Mouse (Mus musculus) heart, postnatal 0 days (tissue): ENCODE results near the gene A830031A19Rik. TPM values are rescaled to one million over a fixed set of nuclear protein-coding genes. Genes with fewer than 3 reads are reported as not detected.

Experiments
- ATAC-seq: fragments of 200-750 bp; cut with Nextera tagmentation; 2 replicates; pipeline ENCODE4 v1.8.0; 2017; ENCODE audit warnings: low read depth, moderate number of reproducible peaks, moderate library complexity; ENCODE audit not compliant: insufficient read depth
- DNase-seq: peaks from one replicate; pipeline ENCODE4 v3.0.0-alpha.2; 2016; ENCODE audit warnings: low spot score
- H3K27ac ChIP-seq: fragments of 300-500 bp; sonication (generic); 2 replicates; pipeline ENCODE4 v1.5.1; 2014; ENCODE audit warnings: low read depth, mild to moderate bottlenecking
- H3K27me3 ChIP-seq: fragments of 300-500 bp; sonication (generic); 2 replicates; pipeline ENCODE4 v1.6.1; 2014; ENCODE audit warnings: low read length, mixed read lengths; ENCODE audit not compliant: control insufficient read depth, insufficient read depth
- H3K36me3 ChIP-seq: fragments of 300-500 bp; sonication (generic); replicated peaks from 2 replicates; pipeline ENCODE4 v1.6.1; 2014; ENCODE audit warnings: low read length, mixed read lengths; ENCODE audit not compliant: control insufficient read depth, insufficient read depth
- H3K4me1 ChIP-seq: fragments of 300-500 bp; sonication (generic); 2 replicates; pipeline ENCODE4 v1.6.1; 2014; ENCODE audit warnings: antibody characterized with exemption; ENCODE audit not compliant: control insufficient read depth, insufficient read depth
- H3K4me2 ChIP-seq: fragments of 300-500 bp; sonication (generic); 2 replicates; pipeline ENCODE4 v1.6.1; 2014; ENCODE audit warnings: low read depth, mild to moderate bottlenecking, low read length, moderate library complexity
- H3K4me3 ChIP-seq: fragments of 300-500 bp; sonication (generic); 2 replicates; pipeline ENCODE4 v1.5.1; 2014; ENCODE audit warnings: low read depth, low read length
- H3K9ac ChIP-seq: fragments of 300-500 bp; sonication (generic); replicated peaks from 2 replicates; pipeline ENCODE4 v1.6.1; 2014; ENCODE audit warnings: low read depth, low read length, mixed read lengths
- H3K9me3 ChIP-seq: fragments of 300-500 bp; sonication (generic); replicated peaks from 2 replicates; pipeline ENCODE4 v1.6.1; 2016; ENCODE audit warnings: low read length; ENCODE audit not compliant: control insufficient read depth
- CTCF ChIP-seq: IDR thresholded peaks from 2 replicates; pipeline ENCODE4 v1.5.1; 2016; ENCODE audit warnings: antibody characterized with exemption, control low read depth, low read depth
- EP300 ChIP-seq: IDR thresholded peaks from 2 replicates; pipeline ENCODE4 v1.6.1; 2016; ENCODE audit warnings: antibody characterized with exemption, low read depth
- WGBS: fragments of 180-500 bp; shearing (Covaris S2); extraction: QIAGEN DNeasy Blood & Tissue Kit; methylation state at CpG from one replicate; pipeline ENCODE4 v1.1.7; 2014; 5-methylcytosine and 5-hydroxymethylcytosine counted together
- polyA plus RNA-seq: library from polyadenylated mRNA; unstranded; fragments of >200 nt; fragmentation: Nextera tagmentation; extraction: Ambion mirVana; gene quantifications from 2 replicates; pipeline ENCODE4 v1.2.1, GENCODE M21; 2015
- total RNA-seq: library from RNA; depleted of rRNA; stranded (reverse); fragments of >200 nt; gene quantifications from 2 replicates; pipeline ENCODE4 v1.2.3, GENCODE M21; 2014; ENCODE audit warnings: low replicate concordance; rRNA removed

Gene A830031A19Rik
- total RNA-seq (not detected in 2 replicates), polyA plus RNA-seq (not detected in 2 replicates)

DNA sequence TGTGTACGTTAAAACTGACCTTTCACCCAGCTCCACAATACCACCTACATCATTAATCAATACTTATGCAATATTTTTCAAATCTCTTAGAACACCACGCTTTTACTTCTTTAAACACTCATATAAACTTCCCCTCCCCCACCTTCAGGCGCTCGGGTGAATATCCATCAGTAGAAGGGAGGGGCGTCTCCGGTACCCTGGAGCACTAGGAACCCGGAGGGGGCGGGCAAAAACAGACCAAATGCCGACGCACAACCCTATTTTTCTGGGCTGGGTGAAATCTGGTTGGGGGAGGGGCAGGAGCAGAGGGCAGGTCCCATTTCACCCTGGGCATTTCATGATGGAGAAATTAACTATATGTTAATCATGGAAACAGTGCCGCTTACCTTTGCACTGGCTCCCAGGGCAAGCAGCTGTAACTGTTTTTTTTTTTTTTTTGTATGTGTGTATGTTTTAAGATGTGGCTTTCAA, at the start of gene A830031A19Rik:
Gene A830031A19Rik, minus strand, starts transcription at position 421 of the 471 bp plus-strand sequence.
- DNase-seq (peak; percentile 14), ATAC-seq (no peak)
- no peak for TF ChIP-seq CTCF
- no peak for TF ChIP-seq EP300
- 0 out of 2 replicates have a peak, but pooled peaks cover 4% of the 10 kb centered on the region for H3K4me1 ChIP-seq
- peak within 1 kb of the TSS; percentile 70 for H3K4me3 ChIP-seq
- H3K27ac ChIP-seq, result no peak within 1 kb of the TSS
- H3K9ac ChIP-seq, result peak within 1 kb of the TSS; percentile 77
- peak within 1 kb of the TSS; percentile 98 for H3K4me2 ChIP-seq
- peaks cover 24% of the 10 kb centered on the region for H3K27me3 ChIP-seq
- H3K9me3 ChIP-seq, result no peaks in the 10 kb centered on the region
- no peaks in the 10 kb centered on the region for H3K36me3 ChIP-seq
- WGBS, result under 1% methylated on average over 11 of the region's 11 CpGs

DNA sequence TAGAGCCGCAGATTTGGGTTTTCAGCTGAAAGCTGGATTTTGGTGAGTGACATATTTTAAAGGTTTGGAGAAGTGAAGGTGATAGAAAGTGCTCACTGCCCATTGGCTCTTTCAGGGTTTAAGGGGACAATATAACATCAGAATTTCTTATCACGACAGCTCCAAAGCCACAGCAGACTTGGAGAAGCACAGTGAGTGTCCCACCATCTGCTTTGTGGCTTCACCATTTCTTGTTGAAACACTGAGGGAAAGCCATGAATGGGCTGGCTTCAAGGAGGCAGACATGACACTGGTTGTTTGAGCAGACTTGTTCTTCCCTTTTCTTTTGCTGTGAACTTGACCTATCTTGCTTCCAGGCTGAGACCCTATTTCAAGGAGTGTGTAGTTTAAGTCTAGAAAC, 49.1 kb upstream of the A830031A19Rik start:
- Histone ChIP-seq H3K36me3 (no peaks in the 10 kb centered on the region), H3K4me3 (no peak overlapping the region), H3K9me3 (no peaks in the 10 kb centered on the region), H3K27ac (no peak overlapping the region), H3K4me1 (no peaks in the 10 kb centered on the region; the same call in 1 of the 2 replicates), H3K27me3 (no peaks in the 10 kb centered on the region), H3K4me2 (no peak overlapping the region), H3K9ac (no peak overlapping the region)
- TF ChIP-seq EP300, result no peak
- TF ChIP-seq CTCF, result no peak
- ATAC-seq (no peak), DNase-seq (no peak)
- 94% methylated on average over 2 of the region's 2 CpGs for WGBS

DNA sequence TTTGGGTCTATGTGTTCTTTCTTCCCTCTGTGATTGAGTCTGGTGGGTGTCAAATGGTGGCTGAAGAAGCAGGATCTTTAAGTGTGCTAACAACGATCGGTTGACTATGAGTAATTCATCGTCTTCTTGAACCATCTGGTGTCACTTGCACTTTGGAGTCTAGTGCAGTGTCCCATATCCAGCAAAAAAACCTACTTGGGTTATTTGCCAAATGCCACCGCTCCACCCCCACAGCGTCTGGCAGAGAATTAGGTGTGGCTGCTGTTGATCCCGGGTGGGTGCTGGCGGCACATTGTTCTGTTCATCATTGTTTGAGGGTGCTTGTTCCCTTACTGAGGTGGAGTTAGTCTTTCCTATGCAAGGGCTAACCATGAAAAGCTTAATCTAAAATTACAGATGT, 48.0 kb upstream of the A830031A19Rik start:
- WGBS, result 82% methylated on average over 7 of the region's 7 CpGs
- no peaks in the 10 kb centered on the region for H3K27me3 ChIP-seq
- no peak overlapping the region for H3K27ac ChIP-seq
- H3K36me3 ChIP-seq, result no peaks in the 10 kb centered on the region
- H3K4me1 ChIP-seq, result no peaks in the 10 kb centered on the region; the same call in 1 of the 2 replicates
- H3K9ac ChIP-seq, result no peak overlapping the region
- TF ChIP-seq CTCF (no peak), EP300 (no peak)
- ATAC-seq, result no peak
- DNase-seq, result no peak
- no peak overlapping the region for H3K4me3 ChIP-seq
- no peak overlapping the region for H3K4me2 ChIP-seq
- no peaks in the 10 kb centered on the region for H3K9me3 ChIP-seq

DNA sequence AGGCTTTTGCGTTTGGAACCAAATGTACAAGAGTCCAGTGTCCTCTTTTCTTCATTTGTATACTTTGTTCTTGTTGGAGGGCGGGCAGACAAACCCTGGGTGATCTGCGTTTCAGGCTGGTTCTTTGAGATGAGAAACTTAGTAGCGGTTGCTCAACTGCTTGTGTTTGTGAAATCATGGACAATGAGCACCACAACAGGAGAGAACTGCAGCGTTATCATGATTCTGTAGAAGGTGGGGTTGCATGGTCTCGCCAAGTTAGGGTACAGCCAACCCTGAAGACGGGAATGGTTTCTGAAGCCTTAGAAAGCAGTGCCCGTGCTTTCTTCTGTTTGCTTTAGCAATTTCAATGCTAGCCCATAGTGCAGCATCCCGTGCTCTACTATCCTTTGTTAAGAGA, 46.3 kb upstream of the A830031A19Rik start:
- WGBS, result 92% methylated on average over 9 of the region's 9 CpGs
- TF ChIP-seq CTCF, result no peak
- TF ChIP-seq EP300, result no peak
- Histone ChIP-seq H3K36me3 (no peaks in the 10 kb centered on the region), H3K4me3 (no peak overlapping the region), H3K4me2 (no peak overlapping the region), H3K27me3 (no peaks in the 10 kb centered on the region), H3K9me3 (no peaks in the 10 kb centered on the region), H3K27ac (no peak overlapping the region), H3K4me1 (no peaks in the 10 kb centered on the region; the same call in 1 of the 2 replicates), H3K9ac (no peak overlapping the region)
- no peak for DNase-seq
- ATAC-seq, result no peak

- ATAC-seq (no peak), DNase-seq (no peak)
- TF ChIP-seq CTCF, result no peak
- no peak for TF ChIP-seq EP300
- H3K36me3 ChIP-seq, result no peaks in the 10 kb centered on the region
- no peak overlapping the region for H3K9ac ChIP-seq
- H3K27me3 ChIP-seq, result no peaks in the 10 kb centered on the region
- no peak overlapping the region for H3K27ac ChIP-seq
- H3K4me2 ChIP-seq, result no peak overlapping the region
- 79% methylated on average over 7 of the region's 7 CpGs for WGBS
- peaks cover 13% of the 10 kb centered on the region for H3K4me1 ChIP-seq
- no peaks in the 10 kb centered on the region for H3K9me3 ChIP-seq
- H3K4me3 ChIP-seq, result no peak overlapping the region
These were observed 41.9 kb upstream of the A830031A19Rik start for GRCm38 (mm10) chr11:24116582-24117318.

DNA sequence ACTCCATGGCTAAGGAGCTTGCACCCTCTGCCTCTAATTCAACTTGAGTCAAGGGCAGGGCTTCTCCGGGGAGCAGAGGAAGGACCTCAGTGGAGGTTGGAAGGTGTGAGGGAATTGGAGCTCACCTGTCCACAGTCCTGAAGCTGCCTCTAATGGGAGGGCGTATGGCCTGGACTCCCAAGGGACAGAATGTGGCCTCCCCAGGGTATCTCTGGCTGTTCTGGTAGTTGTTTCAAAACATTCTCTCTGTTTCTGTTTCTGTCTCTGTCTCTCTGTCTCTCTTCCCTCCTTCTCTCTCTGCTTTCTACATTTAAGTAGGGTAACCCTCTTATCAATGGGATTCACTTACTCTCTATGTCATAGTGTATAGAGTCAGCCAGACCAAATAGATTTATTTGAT, 41.2 kb upstream of the A830031A19Rik start:
- no peak overlapping the region for H3K9ac ChIP-seq
- no peak overlapping the region for H3K27ac ChIP-seq
- WGBS, result 91% methylated on average over 2 of the region's 2 CpGs
- no peak for TF ChIP-seq EP300
- no peak for TF ChIP-seq CTCF
- no peaks in the 10 kb centered on the region for H3K27me3 ChIP-seq
- H3K4me1 ChIP-seq, result peaks cover 13% of the 10 kb centered on the region
- no peaks in the 10 kb centered on the region for H3K36me3 ChIP-seq
- no peak overlapping the region for H3K4me2 ChIP-seq
- no peak overlapping the region for H3K4me3 ChIP-seq
- no peaks in the 10 kb centered on the region for H3K9me3 ChIP-seq
- ATAC-seq, result no peak
- DNase-seq, result no peak
